8 mouse cellular contexts compared by ENCODE assay signal in the genomic region with DNA sequence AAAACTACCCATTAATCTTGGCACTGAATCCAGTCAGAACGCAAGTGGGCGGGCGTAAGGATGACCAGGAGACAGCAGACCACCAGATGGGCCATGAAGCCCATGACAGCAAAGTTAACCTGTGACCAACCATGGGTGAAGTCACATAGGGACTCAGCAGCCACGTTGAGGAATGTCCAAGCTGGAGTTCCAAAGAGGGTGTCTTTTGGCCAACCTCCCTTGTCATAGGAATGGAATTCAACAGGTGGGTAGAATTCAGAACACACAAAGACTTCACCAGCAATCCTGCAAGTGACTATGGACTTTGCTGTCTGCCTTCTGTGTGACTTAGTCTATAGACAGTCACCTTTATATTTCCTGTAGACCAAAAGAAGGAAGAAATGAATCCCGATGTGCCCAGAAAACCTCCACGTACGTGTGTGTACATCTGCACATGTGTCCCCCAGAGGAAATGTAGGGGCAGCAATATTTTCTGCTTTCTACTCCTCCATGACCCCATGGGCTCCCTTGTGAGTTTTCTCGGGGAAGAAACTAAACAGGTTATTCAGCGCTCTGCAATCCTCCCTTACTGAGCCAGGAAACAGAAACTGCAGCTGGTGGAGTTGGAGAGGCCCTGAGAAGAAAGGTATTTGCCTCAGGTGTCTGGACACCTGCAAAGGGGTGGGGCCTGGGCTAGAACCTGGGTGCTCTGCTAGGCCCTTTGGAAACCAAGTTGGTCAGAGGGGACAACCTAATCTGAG. TPM values are rescaled to one million over a fixed set of nuclear protein-coding genes. Genes with fewer than 3 reads are reported as not detected.
DNase-seq lines count a peak whose midpoint lies in the region; ATAC-seq and TF ChIP-seq lines count a peak whose summit lies in the region.

No protein-coding gene starts in this region.

- no peak overlapping the region for H3K4me2 ChIP-seq in heart, embryonic 16.5 days (ENCODE audit: low read depth, low read length)
- H3K4me2 ChIP-seq in intestine, postnatal 0 days (replicated peaks; ENCODE audit: low read depth): peak overlapping the region; percentile 39
- no peak overlapping the region for H3K4me2 ChIP-seq in liver, postnatal 0 days (ENCODE audit: low read depth, low read length)

- peaks cover 46% of the 10 kb centered on the region for H3K36me3 ChIP-seq in heart, embryonic 16.5 days (ENCODE audit: control insufficient read depth, insufficient read depth)
- peaks cover 41% of the 10 kb centered on the region for H3K36me3 ChIP-seq in intestine, postnatal 0 days (ENCODE audit: control insufficient read depth, insufficient read depth)
- peaks cover 38% of the 10 kb centered on the region for H3K36me3 ChIP-seq in liver, postnatal 0 days (replicated peaks; ENCODE audit: insufficient read depth, low read length)

- no peak overlapping the region for H3K9ac ChIP-seq in heart, embryonic 16.5 days (ENCODE audit: low read length)
- H3K9ac ChIP-seq in intestine, postnatal 0 days (ENCODE audit: low read depth, low read length): no peak overlapping the region
- H3K9ac ChIP-seq in liver, postnatal 0 days (replicated peaks): no peak overlapping the region

- no peak for ATAC-seq in heart, embryonic 16.5 days (replicated peaks; ENCODE audit: extremely low read depth, insufficient read depth, low FRiP score)
- peak; percentile 92 for ATAC-seq in intestine, postnatal 0 days
- ATAC-seq in liver, postnatal 0 days: peak; percentile 13

- H3K9me3 ChIP-seq in heart, embryonic 16.5 days (replicated peaks; ENCODE audit: control insufficient read depth, low read length): no peaks in the 10 kb centered on the region
- H3K9me3 ChIP-seq in intestine, postnatal 0 days (ENCODE audit: control insufficient read depth): no peaks in the 10 kb centered on the region
- no peaks in the 10 kb centered on the region for H3K9me3 ChIP-seq in liver, postnatal 0 days (ENCODE audit: low read length)

- peaks cover 3% of the 10 kb centered on the region; the same call in 1 of the 2 replicates for H3K4me1 ChIP-seq in heart, embryonic 16.5 days (ENCODE audit: control insufficient read depth, insufficient read depth, low read length)
- H3K4me1 ChIP-seq in intestine, postnatal 0 days (replicated peaks; ENCODE audit: control insufficient read depth, insufficient read depth, low read length): peaks cover 13% of the 10 kb centered on the region; the same call in 1 of the 2 replicates
- H3K4me1 ChIP-seq in liver, postnatal 0 days (ENCODE audit: insufficient read depth): peaks cover 43% of the 10 kb centered on the region

- no peak for DNase-seq in heart, postnatal 14 days
- peak; percentile 55 for DNase-seq in Muller cell, postnatal 12 days (ENCODE audit: inconsistent ontology term)
- DNase-seq in liver, postnatal 0 days: no peak
- DNase-seq in left cerebral cortex, adult 9 months (ENCODE audit: low spot score in 2 of 2): no peak
- no peak for DNase-seq in thymus, postnatal 4 days
- no peak for DNase-seq in thymus, adult 18-20 months

- TF ChIP-seq EP300 in liver, postnatal 0 days (IDR thresholded peaks at IDR 0.05; ENCODE audit: low read depth): no peak

- intact Hi-C loops in heart, postnatal 14 days (cut with DNase I): no loop called here

- H3K27ac ChIP-seq in heart, embryonic 16.5 days (ENCODE audit: low read length): peak overlapping the region; percentile 49; the same call in 1 of the 2 replicates
- H3K27ac ChIP-seq in intestine, postnatal 0 days (ENCODE audit: low read depth, low read length): peak overlapping the region; percentile 70
- H3K27ac ChIP-seq in liver, postnatal 0 days (ENCODE audit: low read depth): peak overlapping the region; percentile 78

- no peaks in the 10 kb centered on the region for H3K27me3 ChIP-seq in heart, embryonic 16.5 days (ENCODE audit: control insufficient read depth, insufficient read depth, low read length)
- H3K27me3 ChIP-seq in intestine, postnatal 0 days (replicated peaks; ENCODE audit: control insufficient read depth, insufficient read depth, low read length): no peaks in the 10 kb centered on the region
- H3K27me3 ChIP-seq in liver, postnatal 0 days (ENCODE audit: insufficient read depth, low read length): no peaks in the 10 kb centered on the region

- 66% methylated on average over 9 of the region's 9 CpGs for WGBS in heart, embryonic 16.5 days
- WGBS in intestine, postnatal 0 days: 51% methylated on average over 9 of the region's 9 CpGs
- WGBS in liver, postnatal 0 days (ENCODE audit: insufficient replicate concordance): 71% methylated on average over 9 of the region's 9 CpGs

- H3K4me3 ChIP-seq in heart, embryonic 16.5 days (ENCODE audit: low read length): no peak overlapping the region
- no peak overlapping the region for H3K4me3 ChIP-seq in intestine, postnatal 0 days (ENCODE audit: low read depth, low read length)
- H3K4me3 ChIP-seq in liver, postnatal 0 days (ENCODE audit: low read depth, low read length): no peak overlapping the region

- no peak for TF ChIP-seq CTCF in intestine, postnatal 0 days (IDR thresholded peaks at IDR 0.05; ENCODE audit: low read depth)
- TF ChIP-seq CTCF in liver, postnatal 0 days (IDR thresholded peaks at IDR 0.05; ENCODE audit: low read depth): no peak

RNA-seq across cellular contexts. Expression of a gene that starts 17.7 kb away (rescaled TPM):
- polyA plus RNA-seq in heart, embryonic 16.5 days (2015; fragmentation: Nextera tagmentation; extraction: Ambion mirVana): 38.6 and 43.4 TPM in 2 replicates
- 10 to 100 TPM; 61.6 to 64.6 TPM for total RNA-seq in heart, postnatal 14 days (2021)
- polyA plus RNA-seq in intestine, postnatal 0 days (2015; fragmentation: Nextera tagmentation; extraction: Ambion mirVana): 12.4 and 13.4 TPM in 2 replicates
- polyA plus RNA-seq in liver, postnatal 0 days (2015; fragmentation: Nextera tagmentation; extraction: Ambion mirVana): 5.7 and 6.5 TPM in 2 replicates
